Mouse (Mus musculus) cerebellum, adult (tissue): ENCODE measurements around the gene Poldip2.

Experiments used
- ATAC-seq: cut with Nextera tagmentation; 2 replicates; pipeline ENCODE4 v1.9.2; 2017; ENCODE audit warnings: mild to moderate bottlenecking, moderate library complexity, mixed read lengths; ENCODE audit not compliant: insufficient number of reproducible peaks, low FRiP score, low TSS enrichment

Poldip2 gene

DNA sequence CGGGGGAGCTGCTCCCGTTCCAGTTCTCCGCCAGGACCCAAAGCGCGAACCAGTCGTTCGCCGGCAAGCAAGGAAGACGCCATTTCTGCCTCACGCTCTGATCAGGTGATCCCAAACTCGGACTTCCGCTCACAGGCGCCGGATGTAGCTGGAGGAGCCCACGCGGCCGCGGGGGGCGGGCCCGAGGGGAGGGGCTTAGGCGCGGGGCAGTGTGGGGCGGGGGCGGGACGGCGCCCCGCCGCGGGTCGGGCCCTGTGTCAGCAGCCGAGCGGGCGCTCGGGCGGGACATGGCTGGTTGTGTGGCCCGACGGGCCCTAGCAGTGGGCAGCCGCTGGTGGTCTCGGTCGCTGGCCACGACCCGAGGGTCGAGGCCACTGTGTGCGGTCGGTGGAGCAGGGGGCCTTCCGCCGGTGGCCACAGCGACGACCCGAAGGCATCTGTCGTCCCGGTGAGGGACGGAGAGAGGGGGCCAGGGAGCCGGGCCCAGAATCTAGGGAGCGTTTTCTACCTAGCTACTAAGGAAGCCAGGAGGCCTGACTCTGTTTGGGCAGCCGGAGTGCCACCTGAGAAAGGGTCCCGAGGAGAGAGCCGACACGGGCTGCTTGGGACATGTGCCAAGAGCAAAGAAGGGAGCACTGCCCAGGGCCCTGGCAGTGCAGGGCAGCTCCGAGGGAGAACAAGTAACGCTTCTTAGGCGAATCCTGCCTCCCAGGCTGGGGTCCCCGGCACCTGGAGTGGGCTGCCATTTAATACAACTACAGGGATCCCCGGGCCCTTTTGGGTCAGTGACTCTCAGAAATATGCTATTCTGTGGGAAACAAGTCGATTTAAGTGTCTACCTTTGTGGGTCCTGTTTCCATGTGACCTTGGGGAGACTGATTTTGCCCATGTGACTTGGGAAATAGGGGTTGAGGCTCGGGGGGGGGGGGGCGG lies at the start of gene Poldip2, which contains the start of gene Tmem199:
Gene Poldip2, plus strand, starts transcription at position 169 of the 933 bp plus-strand sequence.
Gene Tmem199, minus strand, starts transcription at position 148 of the 933 bp plus-strand sequence.
- ATAC-seq, result peak; percentile 84

DNA sequence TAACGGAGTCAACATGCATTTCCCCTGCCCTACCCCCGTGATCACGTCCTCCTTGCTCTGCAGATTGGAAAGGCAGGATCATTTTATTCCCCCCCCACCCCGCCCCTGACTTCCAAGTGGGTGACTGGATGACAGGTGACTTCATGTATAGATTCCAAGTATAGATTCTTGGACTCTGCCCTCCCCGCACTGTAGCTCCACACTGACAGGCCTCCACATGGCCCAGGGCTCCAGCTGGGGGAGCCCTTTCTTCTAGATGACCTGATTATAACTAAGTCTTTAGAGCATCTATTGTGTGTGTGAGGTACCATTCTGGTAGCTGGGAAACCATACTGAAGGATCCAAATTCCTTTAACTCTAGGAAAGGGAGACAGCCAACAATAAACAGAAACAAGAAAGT lies 49.3 kb upstream of the Poldip2 start:
- ATAC-seq, result no peak

DNA sequence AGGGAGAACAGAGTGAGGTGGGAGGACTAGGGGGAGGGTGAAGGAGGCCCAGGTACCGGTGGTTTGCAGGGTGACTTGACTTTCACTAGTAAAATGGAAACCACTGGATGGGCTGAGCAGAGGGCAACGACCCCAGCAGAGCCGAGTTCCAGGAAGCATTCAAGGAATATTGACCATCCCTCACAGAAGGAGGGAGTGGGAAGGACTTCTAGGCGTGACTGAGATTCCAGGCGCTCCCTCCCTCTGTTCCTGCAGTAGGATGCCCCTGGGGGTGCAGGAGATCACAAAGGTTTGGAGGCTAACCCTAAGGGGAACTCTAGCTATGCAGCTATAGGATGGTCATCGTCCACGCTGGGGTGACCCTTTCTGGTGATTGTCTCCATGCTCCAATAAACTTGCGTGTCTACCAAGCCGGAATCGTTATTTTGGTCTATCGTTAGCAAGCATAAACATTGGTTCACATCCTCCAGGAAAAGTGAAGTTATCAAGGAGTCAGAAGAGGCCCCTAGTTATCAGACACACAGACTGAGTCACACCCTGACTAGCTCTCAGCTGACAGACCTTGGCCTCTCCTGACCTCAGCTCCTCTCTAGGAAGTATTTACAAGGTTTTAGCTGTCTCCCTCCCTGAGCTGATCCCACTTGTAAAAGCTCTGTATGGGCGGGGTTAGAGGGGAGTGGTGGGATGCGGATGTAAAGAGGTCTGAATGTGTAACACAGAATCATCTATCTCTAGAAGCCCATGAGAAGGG lies 48.5 kb upstream of the Poldip2 start:
- no peak for ATAC-seq

DNA sequence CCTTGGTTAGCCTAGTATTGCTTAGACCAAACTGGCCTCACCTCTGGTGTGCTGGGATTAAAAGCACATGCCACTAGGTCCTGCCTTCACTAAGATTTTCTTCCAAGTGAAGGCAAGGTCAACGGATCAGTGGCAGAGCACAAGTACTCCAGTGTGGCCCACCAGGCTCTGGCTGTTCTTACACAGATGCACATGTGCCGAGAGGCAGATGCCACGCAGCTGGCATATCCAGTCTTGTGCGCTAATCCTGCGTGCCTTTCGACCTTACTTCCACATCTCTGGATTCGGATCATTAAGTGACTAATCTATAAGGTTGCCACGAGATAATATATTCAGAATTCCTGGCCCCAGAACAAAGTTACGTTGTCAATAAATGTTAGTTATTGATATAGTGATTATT lies 46.9 kb upstream of the Poldip2 start:
- ATAC-seq, result no peak

- peak; percentile 52; the same call in 1 of the 2 replicates for ATAC-seq
Measured at GRCm38 (mm10) chr11:78465568-78466180, 46.3 kb upstream of the Poldip2 start, which contains the start of gene Slc46a1. Slc46a1 (plus strand) TSS chr11:78465697.

DNA sequence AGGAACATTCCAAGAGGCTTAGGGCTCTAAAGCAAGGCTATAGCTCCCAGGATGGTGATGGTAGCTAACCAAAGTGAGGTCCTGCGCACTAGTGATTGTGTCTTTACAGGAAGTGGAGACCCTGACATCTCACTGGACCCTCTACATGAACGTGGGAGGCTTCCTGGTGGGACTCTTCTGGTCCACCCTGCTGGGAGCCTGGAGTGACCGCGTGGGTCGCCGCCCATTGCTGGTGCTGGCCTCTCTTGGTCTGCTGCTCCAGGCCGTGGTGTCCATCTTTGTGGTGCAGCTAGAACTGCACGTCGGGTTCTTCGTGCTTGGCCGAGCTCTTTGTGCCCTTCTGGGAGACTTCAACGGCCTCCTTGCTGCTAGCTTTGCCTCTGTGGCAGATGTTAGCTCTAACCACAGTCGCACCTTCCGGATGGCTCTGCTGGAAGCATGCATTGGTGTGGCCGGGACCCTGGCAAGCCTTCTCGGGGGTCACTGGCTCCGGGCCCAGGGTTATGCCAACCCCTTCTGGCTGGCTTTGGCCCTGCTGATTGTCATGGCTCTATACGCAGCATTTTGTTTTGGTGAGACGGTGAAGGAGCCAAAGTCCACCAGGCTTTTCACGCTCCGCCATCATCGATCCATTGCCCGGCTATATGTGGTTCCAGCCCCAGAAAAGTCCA lies 45.6 kb upstream of the Poldip2 start:
- ATAC-seq, result no peak

DNA sequence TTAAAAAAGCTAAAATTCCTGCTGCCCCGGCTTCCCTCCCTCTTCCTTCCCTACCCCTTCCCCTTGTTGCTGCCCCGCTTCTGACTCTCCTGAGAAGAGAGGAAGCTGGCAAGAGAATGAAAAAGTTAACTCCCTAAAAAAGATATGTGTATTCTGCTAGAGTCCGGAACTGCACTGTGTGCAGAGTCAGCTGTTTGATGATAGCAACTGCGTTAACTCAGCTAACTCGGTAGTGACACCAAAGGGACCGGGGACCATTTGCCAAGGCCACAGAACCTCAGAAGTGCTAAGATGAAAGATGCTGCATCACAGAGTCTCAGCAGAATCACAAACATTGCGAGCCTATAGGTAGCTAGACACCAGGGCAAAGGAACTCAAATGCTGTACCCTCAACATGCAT lies 44.5 kb upstream of the Poldip2 start:
- no peak for ATAC-seq

DNA sequence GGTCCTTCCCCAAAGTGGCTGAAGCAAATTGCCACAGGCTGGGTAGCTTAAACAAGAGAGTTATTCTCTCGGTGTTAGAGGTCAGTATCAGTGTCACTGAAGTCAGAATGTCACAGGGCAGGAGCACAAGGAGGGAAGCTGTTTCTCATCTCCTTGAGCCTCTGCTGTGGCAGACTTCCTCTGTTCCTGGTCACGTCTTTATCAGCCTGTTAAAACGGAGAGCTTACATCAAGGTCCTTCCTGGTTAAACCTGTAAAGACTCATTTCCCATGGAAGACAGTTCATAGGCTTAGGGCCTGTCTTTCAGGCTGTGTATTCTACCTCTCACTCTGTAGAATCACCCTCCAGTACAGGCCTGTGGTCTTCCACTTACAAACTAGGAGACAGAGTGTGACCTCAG lies 44.1 kb upstream of the Poldip2 start:
- ATAC-seq, result no peak

DNA sequence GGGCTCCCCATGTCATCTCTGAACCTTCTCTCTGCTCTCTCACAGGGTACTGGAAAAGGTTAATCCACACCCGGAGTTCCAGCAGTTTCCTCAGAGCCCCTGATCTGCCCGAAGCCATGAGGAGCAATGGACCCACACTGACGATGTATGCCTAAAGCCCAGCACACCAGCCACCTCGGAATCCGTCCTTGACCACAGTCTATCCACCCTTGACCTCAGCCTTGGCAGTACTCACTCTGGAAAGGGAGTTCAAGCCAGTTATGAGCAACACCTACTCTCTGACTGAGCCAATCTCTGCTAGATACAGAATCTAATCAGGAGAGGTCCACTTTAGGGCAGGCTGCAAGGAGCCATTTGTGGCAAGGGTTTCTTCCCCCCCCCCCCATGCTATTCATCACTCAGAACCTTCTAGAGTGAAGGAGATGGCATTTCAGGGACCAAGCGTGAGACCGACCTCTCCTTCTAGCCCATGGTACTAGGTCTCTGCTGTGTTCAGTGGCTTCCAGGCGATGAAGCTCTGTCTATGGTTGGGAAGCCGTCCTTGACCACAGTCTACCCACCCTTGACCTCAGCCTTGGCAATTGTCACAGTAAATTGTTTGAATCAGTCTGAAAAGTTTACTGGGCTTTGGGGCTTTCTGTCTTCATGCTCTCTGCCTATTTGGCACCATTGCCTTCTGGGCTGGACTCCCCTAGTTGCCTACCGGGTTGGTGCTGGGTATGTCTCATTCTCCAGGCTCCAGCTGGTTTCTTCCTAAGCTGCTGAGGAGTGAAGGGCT lies 40.5 kb upstream of the Poldip2 start:
- ATAC-seq, result no peak

GRCm38 (mm10) chr11:78475289-78475688 lies 36.7 kb upstream of the Poldip2 start:
- no peak for ATAC-seq

GRCm38 (mm10) chr11:78483639-78484038 lies 28.4 kb upstream of the Poldip2 start:
- ATAC-seq, result no peak

DNA sequence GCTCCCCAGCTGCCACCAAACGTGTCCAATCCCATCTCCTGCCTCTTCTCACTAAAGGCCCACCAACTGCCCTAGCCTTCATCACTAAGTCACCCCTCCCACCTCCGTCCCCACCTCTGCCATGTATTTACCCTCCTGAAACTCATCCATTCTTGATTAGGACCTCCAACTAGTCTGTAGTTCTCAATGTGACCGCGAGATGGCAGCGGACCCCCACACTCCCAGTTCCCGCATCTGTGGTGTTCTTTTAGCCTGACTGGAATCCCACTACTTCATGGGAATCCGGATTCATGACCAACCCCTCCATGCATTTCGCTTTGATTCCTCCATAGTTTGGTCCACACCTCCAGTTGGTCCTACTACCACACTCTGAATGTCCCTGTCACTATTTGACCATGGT lies 23.8 kb upstream of the Poldip2 start:
- no peak for ATAC-seq

DNA sequence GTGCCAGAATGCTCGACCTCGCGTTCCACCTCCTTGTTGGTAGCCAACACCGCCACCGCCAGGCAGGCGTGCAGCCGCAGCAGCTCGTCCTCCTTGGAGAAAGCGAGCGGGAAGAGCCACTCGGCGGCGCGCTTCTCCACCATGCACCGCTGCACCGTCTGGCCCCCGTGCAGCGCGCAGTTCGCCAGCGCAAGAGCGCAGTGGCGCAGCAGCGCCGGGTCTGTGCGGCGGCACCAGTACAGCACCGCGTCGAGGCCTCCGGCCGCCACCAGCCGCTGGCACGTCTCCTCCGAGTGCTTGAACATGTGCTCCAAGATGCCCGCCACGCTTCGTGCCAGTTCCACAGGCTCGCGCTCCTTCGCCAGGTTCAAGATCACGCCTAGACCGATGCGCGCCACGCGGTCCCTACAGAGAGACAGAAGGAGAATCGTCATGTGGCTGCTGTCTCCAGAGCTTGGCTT lies 21.2 kb upstream of the Poldip2 start:
- ATAC-seq, result 0 out of 2 replicates have a peak, but pooled peaks have one; percentile 51

DNA sequence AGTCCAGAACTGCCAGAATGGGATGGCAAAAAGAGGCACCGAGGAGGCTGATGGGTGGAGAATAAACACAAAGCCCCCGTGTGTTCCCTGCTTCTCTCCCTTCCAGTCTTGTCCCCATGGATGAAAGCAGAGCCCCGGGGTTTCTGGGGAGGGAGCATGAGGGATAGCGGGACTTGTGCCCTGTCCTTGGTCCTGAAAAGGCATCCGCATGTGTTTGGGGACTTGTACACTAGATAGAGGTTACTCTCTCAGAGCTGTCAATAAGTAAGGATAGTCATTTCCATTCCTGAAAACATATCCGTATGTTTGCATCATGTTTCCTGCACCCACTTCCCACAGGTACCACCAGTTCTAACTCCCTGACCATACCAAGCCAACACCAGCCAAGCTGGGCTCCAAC lies 16.1 kb upstream of the Poldip2 start:
- no peak for ATAC-seq

DNA sequence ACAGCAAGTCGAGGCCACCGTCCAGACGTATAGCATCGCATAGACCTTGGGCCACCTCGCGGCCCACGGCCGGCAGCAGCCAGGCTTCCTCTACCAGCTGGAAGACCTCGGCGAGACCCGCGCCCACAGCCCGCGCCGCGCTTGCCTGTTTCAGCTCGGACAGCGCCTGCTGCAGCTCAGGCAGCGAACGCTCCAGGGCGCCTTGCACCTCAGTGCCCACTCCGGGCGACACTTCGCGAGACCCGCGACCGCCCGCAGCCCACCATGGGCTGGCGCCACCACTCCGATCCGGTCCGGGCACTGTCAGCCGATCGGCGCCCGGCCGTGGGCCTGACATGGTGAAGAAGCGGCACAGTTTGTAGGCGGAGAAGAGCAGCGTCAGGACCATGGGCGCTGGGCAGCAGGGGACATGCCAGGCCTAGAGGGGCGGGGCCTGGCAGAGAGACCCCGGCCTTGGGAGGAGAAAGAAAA lies 14.9 kb upstream of the Poldip2 start:
- peak; percentile 11; the same call in 1 of the 2 replicates for ATAC-seq

- ATAC-seq, result peak; percentile 90
Measured at GRCm38 (mm10) chr11:78497544-78498522, 14.2 kb upstream of the Poldip2 start, which contains the start of gene Sarm1. Sarm1 (minus strand) TSS chr11:78497754.

- no peak for ATAC-seq
Measured at GRCm38 (mm10) chr11:78499004-78499403, 13.0 kb upstream of the Poldip2 start, which contains the start of gene Vtn. Vtn (plus strand) TSS chr11:78499091.

GRCm38 (mm10) chr11:78499543-78499942 lies 12.4 kb upstream of the Poldip2 start:
- no peak for ATAC-seq
